Mouse (Mus musculus): ENCODE data around the gene G6pc3.

The G6pc3 gene

DNA sequence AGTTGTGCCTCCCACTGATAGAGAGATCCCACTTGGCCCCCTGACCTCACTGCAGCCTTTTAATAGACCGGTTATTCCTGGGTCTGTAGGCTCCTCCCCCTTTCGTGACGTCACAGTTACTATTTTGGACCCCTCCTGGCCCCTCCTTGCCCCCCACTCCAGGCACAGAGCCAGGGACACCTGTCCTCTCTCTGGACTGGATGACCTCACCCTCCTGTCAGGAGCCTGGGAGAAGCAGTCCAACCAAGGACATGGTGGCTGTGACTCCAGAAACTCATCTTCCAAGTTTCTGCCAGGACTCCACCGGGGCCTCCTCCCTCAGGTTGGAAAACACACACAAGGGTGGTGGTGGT is 30.6 kb downstream of the G6pc3 start:
- DNase-seq: peak; percentile 35

GRCm38 (mm10) chr11:102220451-102220850 is 31.0 kb downstream of the G6pc3 start:
- peak; percentile 2 for DNase-seq

GRCm38 (mm10) chr11:102221243-102221953 is 32.0 kb downstream of the G6pc3 start:
- no peak for DNase-seq

DNA sequence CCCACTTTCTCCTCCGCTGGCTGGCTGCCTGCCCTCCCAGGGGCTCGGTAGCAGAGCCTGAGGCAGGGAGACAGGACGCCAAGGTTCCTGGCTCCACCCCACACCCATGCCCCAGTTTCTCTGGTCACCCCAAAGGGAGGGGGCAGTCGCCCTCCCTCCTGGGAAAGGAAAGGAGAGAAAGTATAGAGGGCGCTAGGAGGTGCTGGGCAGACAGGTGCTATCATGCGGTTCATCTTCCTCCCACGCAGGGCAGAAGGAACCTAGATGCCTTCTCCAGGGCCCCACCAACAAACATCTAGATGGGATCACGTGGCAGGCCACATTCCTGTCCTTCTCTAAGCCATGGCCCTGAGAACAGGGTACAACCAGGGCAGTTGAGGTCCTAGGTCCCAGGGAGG is 32.5 kb downstream of the G6pc3 start:
- DNase-seq: no peak

GRCm38 (mm10) chr11:102223166-102223565 is 33.7 kb downstream of the G6pc3 start:
- peak; percentile 62 for DNase-seq

DNA sequence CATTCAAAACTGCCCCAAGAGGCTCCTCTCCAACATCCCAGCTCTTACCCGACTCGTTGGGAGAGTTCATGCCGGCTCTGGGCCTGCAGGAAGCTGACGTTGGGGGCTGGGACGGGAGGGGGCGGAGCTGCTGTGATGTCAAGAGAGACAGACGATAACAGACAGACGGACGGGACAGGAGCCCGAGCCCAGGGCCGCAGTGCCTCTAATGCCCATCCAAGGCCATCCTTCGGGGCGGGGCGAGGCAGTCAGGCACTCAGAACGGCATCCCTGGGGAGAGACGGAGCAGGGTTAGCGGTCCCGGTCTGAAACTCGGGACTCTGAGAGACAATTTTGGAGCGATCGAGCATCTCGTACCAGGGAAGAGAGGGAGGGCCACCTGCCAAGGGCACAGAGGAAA is 35.3 kb downstream of the G6pc3 start:
- no peak for DNase-seq

DNA sequence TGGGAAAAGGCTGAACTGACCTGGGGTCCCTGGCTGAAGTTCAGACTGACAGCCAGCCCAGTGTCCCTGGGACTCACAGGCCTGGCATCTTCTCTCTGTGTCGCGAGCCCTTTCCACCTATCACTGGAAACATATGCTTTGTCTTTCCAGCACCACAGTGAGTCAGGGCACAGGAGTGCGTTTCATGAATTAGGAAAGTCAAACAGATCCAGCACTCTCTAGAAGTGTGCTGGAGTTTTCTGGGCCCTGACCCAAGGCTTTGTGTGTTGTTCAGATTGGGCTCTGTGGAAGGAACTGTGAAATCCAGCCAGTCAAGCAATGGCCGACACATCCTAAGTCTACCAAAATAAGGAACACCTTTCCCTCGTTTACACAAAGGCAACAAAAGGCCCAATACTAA is 35.8 kb downstream of the G6pc3 start:
- no peak for DNase-seq

DNA sequence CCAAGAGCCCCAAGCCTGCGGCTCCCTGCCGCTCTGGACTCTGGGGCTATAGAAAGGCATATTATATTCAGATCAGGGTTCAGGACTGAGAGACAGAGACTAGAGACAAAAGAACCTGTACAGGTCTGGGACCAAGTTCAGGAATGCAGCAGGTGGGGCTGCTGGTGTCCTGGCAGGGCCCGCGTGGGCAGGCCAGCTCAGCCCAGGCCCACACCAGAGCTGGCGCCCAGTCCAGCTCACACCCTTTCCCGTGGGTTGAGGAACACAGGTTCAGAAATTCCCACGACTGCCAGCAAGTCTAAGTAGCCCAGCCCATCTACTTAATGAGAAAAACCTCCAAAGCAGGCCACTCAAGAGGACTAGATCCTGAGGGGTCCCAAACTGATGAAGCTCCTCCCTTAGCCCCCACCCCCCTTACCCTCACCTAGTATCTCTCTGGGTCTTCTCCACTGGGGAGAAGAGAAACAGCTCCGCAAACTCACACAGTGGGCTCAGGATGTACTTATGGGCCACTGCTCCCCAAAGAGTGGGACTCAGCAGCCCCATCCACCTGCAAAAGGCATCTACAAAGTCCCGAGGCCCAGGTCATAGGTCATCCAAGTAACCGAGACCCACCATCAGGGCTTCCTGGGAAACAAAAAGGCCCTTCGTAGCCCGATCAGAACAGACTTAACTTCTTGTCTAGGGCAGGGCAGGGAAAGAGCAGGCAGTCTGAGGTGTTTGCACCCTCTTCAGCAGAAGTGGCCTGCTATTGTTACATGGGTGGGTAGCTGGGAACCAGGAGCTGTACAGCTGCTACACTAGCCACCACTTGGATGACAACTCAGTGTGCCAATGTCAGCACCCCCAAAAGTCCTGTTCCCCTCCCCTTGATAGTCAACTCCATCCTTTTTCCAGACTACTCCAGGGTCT is 36.9 kb downstream of the G6pc3 start:
- DNase-seq: no peak

GRCm38 (mm10) chr11:102227270-102228190 is 38.1 kb downstream of the G6pc3 start:
- no peak for DNase-seq

DNA sequence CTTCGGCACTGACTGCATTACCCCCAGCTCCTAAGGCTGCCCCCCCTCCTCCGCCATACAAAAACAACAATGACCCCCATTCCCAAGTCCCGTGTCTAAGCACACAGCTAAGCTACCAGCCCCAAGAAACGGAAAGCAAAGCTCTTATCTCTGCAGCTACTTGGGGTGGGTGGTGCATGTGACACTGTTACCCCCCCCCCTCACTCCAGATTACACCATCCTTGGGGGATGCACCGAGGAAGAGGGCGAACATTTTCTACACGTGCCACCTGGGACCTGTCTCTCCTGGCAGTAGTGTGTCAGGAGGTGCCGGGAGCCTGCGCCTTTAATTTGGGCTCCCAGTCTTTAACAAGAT is 38.7 kb downstream of the G6pc3 start:
- DNase-seq: no peak

DNA sequence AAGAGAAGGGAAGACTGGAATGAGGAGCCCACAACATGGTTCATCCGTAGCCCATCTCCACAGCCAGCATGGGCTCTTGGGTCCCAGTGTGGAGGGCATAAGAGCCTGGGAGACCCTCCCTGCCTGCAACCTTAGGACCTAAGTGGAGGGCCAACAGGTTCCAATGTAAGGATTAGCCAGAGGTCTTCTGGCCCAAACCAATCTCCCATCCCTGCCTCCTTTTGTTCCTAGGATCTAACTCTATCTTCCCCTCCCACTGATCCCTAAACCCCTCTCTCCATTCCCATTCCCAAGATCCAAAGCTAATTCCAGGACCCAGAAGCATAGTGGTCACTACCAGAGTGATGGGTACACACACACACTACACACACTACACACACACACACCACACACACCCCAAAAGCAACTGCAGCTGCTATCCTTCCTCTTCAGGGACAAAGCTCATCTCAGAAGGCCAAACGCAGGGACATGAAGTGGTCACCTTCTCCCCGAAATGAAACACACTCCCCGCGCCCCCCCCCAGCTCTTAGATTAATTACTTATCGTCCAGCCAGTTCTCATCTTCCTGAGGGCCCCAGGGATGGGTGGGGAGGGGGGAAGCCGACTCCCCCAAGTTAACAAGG is 39.3 kb downstream of the G6pc3 start:
- no peak for DNase-seq

DNA sequence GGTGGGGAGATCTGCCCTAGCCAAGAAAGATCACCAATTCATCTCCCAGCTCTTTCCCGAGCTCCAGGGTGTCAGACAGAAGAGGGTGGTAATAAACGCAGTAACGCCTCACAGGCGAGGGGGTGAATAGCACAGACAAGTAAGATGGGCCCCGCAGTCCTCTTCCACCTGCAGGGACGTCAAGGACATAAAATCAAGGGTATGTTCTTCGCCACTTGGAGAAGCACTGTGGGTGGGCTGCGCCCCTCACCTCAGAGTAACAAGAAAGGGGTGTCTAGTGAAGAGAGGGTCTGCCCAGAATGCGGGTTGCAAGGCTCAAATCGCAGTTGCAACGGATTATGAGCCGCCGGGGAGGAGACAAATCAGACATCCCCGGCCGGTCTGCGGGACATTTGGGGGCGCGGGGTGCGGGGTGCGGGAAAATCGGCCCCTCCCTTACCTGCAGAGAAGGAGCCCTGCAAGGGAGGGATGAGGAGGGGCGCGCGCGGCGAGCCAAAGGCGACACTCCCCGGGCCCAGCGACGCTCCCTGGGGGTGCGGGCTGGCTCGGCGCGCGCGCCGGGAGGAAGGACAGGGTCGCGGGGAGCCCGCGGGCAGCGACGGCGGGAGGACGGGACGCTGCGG is 40.0 kb downstream of the G6pc3 start:
- peak; percentile 38 for DNase-seq

DNA sequence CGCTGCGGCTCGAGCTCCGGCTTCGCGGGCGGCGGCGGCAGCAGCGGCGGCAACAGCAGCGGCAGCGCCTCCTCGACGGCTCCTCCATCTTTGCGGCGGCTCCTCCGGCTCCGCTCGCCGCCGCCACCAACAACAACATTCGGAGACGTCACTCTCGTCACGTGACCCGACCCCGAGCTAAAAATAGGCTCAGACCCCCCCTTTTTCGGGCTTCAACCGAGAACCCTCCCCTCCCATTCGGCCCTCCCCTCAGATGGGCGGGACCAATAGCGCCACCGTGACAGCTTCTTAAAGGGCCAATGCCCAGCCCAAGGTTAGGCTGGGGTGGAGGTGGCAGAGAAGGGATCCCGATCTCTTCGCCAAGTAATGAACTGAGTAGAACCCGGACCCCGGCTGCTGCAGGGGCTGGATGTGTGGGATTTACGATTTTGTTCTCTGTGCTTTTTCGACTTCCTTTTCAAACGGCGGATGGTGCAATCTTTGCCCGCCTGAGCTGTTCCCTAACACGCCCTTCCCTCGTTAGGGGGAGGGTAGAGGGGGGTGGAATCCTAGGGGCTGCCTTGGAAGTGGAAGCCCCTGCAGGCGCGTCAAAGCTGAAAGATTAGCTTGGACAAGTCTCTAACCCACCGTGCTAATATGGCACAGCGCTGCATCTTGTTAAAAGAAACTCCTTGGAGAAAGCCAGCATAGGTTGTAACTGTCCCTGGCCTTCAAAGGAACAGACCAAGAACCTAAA is 40.8 kb downstream of the G6pc3 start, which contains the start of gene Hdac5:
Hdac5 (minus strand) TSS at position 161 of the 736 bp plus-strand sequence.
- peak; percentile 95 for DNase-seq

GRCm38 (mm10) chr11:102236022-102236421 is 46.6 kb downstream of the G6pc3 start:
- DNase-seq: no peak

DNA sequence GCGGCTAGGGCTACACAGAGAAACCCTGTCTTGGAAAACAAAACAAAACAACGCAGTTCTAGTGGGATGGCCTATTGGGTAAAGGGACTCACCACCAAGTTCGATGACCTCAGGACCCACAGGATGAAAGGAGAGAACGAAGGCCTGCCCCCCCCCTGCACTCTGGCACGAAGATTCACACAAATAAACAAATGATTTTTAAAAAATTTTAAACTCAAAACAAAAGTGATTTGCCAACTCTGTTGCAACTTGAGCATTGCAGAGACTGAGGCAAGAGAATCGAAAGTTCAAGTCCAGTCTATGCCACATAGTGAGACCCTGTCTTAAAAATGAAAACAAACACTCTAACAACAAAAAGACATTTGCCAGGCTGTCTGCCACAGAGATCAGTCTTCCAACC is 51.2 kb downstream of the G6pc3 start:
- no peak for DNase-seq

- no peak for DNase-seq
These were observed 51.8 kb downstream of the G6pc3 start for GRCm38 (mm10) chr11:102241246-102241645.

GRCm38 (mm10) chr11:102241874-102242273 is 52.5 kb downstream of the G6pc3 start:
- no peak for DNase-seq

All from right cerebral cortex, postnatal 4 days (tissue).